Mouse (Mus musculus) heart, adult 2 months (tissue): ENCODE results near the gene Snx32. TPM values are rescaled to one million over a fixed set of nuclear protein-coding genes. Genes with fewer than 3 reads are reported as not detected.

Experiments
- DNase-seq, 2 experiments: peaks; one replicate each; pipeline ENCODE4 v3.0.0; 2021
- H3K27ac ChIP-seq: fragments of 200-600 bp; 2 replicates; pipeline ENCODE4 v1.8.1; 2022
- H3K27me3 ChIP-seq: fragments of 200-500 bp; 2 replicates; pipeline ENCODE4 v1.6.1; 2012; ENCODE audit warnings: mild to moderate bottlenecking, low read length, inconsistent platforms, mixed read lengths; ENCODE audit not compliant: control insufficient read depth, insufficient read depth
- H3K36me3 ChIP-seq: fragments of 200-500 bp; 2 replicates; pipeline ENCODE4 v1.6.1; 2012; ENCODE audit warnings: low read length, inconsistent platforms; ENCODE audit not compliant: control insufficient read depth, insufficient read depth
- H3K4me1 ChIP-seq: fragments of 200-500 bp; 2 replicates; pipeline ENCODE4 v1.6.1; 2011; ENCODE audit warnings: low read length; ENCODE audit not compliant: control insufficient read depth, insufficient read depth
- H3K4me3 ChIP-seq: fragments of 200-600 bp; 2 replicates; pipeline ENCODE4 v1.8.1; 2022
- H3K79me2 ChIP-seq: fragments of 200-500 bp; replicated peaks from 2 replicates; pipeline ENCODE4 v1.6.1; 2012; ENCODE audit warnings: mild to moderate bottlenecking, inconsistent platforms, low read length, moderate library complexity, mixed read lengths; ENCODE audit not compliant: control insufficient read depth, insufficient read depth
- H3K9ac ChIP-seq: fragments of 200-500 bp; 2 replicates; pipeline ENCODE4 v1.6.1; 2012; ENCODE audit warnings: low read depth, mild to moderate bottlenecking, control low read depth, inconsistent platforms, low read length, mixed read lengths
- CTCF ChIP-seq: fragments of 200-600 bp; IDR thresholded peaks from 2 replicates; pipeline ENCODE4 v1.8.1; 2022; ENCODE audit warnings: antibody characterized with exemption, mild to moderate bottlenecking, moderate library complexity
- EP300 ChIP-seq: fragments of 200-500 bp; IDR thresholded peaks from 2 replicates; pipeline ENCODE4 v1.6.1; 2011; ENCODE audit warnings: low read depth, low read length, control low read depth; ENCODE audit not compliant: insufficient read depth
- POLR2A ChIP-seq: fragments of 200-500 bp; IDR thresholded peaks from 2 replicates; pipeline ENCODE4 v1.6.1; 2011; ENCODE audit warnings: mild to moderate bottlenecking, low read depth, low read length, control low read depth; ENCODE audit not compliant: insufficient read depth
- WGBS: fragments of 180-500 bp; shearing (Covaris S2); methylation state at CpG from one replicate; pipeline ENCODE4 v1.1.7; 2018; 5-methylcytosine and 5-hydroxymethylcytosine counted together
- intact Hi-C: fragments of 180-260 bp; cut with DNase I; formaldehyde crosslinking; loops from one replicate; pipeline ENCODE4 v1.15.1; 2025
- polyA plus RNA-seq: library from polyadenylated mRNA; depleted of rRNA; stranded (reverse); fragments of >200 nt; gene quantifications from 2 replicates; pipeline ENCODE4 v1.2.3, GENCODE M21; 2012
- total RNA-seq, 2 experiments: library from RNA; stranded (reverse); gene quantifications; 2 replicates each; pipeline ENCODE4 v1.2.3; 2021

Gene Snx32
- total and polyA plus RNA-seq, 3 experiments = 3.9 to 11.4 (median 5.2) TPM

GRCm38 (mm10) chr19:5486771-5487170, 23.6 kb downstream of the Snx32 start:
- Histone ChIP-seq H3K9ac (no peak overlapping the region), H3K79me2 (no peaks in the 10 kb centered on the region), H3K27ac (no peak overlapping the region; the same call in 1 of the 2 replicates), H3K27me3 (no peaks in the 10 kb centered on the region), H3K4me1 (peaks cover 2% of the 10 kb centered on the region; the same call in 1 of the 2 replicates), H3K4me3 (no peak overlapping the region), H3K36me3 (peaks cover under 1% of the 10 kb centered on the region; the same call in 1 of the 2 replicates)
- no peak for TF ChIP-seq CTCF
- TF ChIP-seq POLR2A = no peak
- TF ChIP-seq EP300 = no peak
- DNase-seq = no peak
- WGBS = 67% methylated on average over 4 of the region's 4 CpGs
- intact Hi-C loops = loop anchor here (1.0 to 2.0 kb wide), 4 partner anchors 13 to 120 kb away; partner anchors contain the start of genes Banf1, Efemp2, Eif1ad and Fibp

- Histone ChIP-seq H3K9ac (no peak overlapping the region), H3K4me1 (peaks cover 2% of the 10 kb centered on the region; the same call in 1 of the 2 replicates), H3K4me3 (no peak overlapping the region), H3K27ac (no peak overlapping the region), H3K79me2 (no peaks in the 10 kb centered on the region), H3K36me3 (no peaks in the 10 kb centered on the region), H3K27me3 (no peaks in the 10 kb centered on the region)
- peak in 1 of 2 experiments; percentile 22 for DNase-seq
- TF ChIP-seq POLR2A (no peak), EP300 (no peak), CTCF (no peak)
- intact Hi-C loops = loop anchor here (2.0 kb wide), 3 partner anchors 25 to 119 kb away; partner anchors contain the start of genes Banf1, Eif1ad and Fibp
- WGBS = 80% methylated on average over 8 of the region's 8 CpGs
These were observed 24.1 kb downstream of the Snx32 start for GRCm38 (mm10) chr19:5486286-5486685.

GRCm38 (mm10) chr19:5485821-5486220, 24.5 kb downstream of the Snx32 start:
- Histone ChIP-seq H3K9ac (no peak overlapping the region), H3K27ac (no peak overlapping the region), H3K36me3 (no peaks in the 10 kb centered on the region), H3K27me3 (no peaks in the 10 kb centered on the region), H3K79me2 (no peaks in the 10 kb centered on the region), H3K4me1 (peaks cover 2% of the 10 kb centered on the region; the same call in 1 of the 2 replicates), H3K4me3 (no peak overlapping the region)
- 90% methylated on average over 7 of the region's 7 CpGs for WGBS
- peak in 1 of 2 experiments; percentile 18 for DNase-seq
- intact Hi-C loops = loop anchor here (2.0 kb wide), 3 partner anchors 25 to 119 kb away; partner anchors contain the start of genes Banf1, Eif1ad and Fibp
- no peak for TF ChIP-seq CTCF
- no peak for TF ChIP-seq POLR2A

GRCm38 (mm10) chr19:5485371-5485770, 25.0 kb downstream of the Snx32 start:
- no peak overlapping the region for H3K9ac ChIP-seq
- no peak overlapping the region for H3K4me3 ChIP-seq
- intact Hi-C loops = no loop called here
- H3K79me2 ChIP-seq = no peaks in the 10 kb centered on the region
- H3K4me1 ChIP-seq = peaks cover 2% of the 10 kb centered on the region; the same call in 1 of the 2 replicates
- H3K36me3 ChIP-seq = no peaks in the 10 kb centered on the region
- no peaks in the 10 kb centered on the region for H3K27me3 ChIP-seq
- TF ChIP-seq EP300 (no peak), CTCF (no peak)
- DNase-seq = no peak
- WGBS = 78% methylated on average over 8 of the region's 8 CpGs
- H3K27ac ChIP-seq = no peak overlapping the region

GRCm38 (mm10) chr19:5484496-5484895, 25.8 kb downstream of the Snx32 start:
- H3K36me3 ChIP-seq = no peaks in the 10 kb centered on the region
- H3K4me3 ChIP-seq = no peak overlapping the region
- DNase-seq = no peak
- no peaks in the 10 kb centered on the region for H3K27me3 ChIP-seq
- no peak for TF ChIP-seq EP300
- 0 out of 2 replicates have a peak, but pooled peaks have one; percentile 5 for TF ChIP-seq POLR2A
- 82% methylated on average over 5 of the region's 5 CpGs for WGBS
- no peaks in the 10 kb centered on the region for H3K79me2 ChIP-seq
- H3K27ac ChIP-seq = no peak overlapping the region
- peaks cover 2% of the 10 kb centered on the region; the same call in 1 of the 2 replicates for H3K4me1 ChIP-seq
- intact Hi-C loops = no loop called here
- H3K9ac ChIP-seq = no peak overlapping the region

GRCm38 (mm10) chr19:5483386-5484359, 26.7 kb downstream of the Snx32 start:
- no peak for TF ChIP-seq EP300
- no peak for TF ChIP-seq POLR2A
- TF ChIP-seq CTCF = no peak
- Histone ChIP-seq H3K9ac (no peak overlapping the region), H3K27ac (no peak overlapping the region), H3K27me3 (no peaks in the 10 kb centered on the region), H3K4me3 (no peak overlapping the region), H3K36me3 (no peaks in the 10 kb centered on the region), H3K79me2 (no peaks in the 10 kb centered on the region), H3K4me1 (peaks cover 2% of the 10 kb centered on the region; the same call in 1 of the 2 replicates)
- no peak for DNase-seq
- WGBS = 94% methylated on average over 19 of the region's 19 CpGs
- intact Hi-C loops = no loop called here
